Mouse (Mus musculus): ENCODE measurements around the gene Ccdc14. TPM values are rescaled to one million over a fixed set of nuclear protein-coding genes. Genes with fewer than 3 reads are reported as not detected.
"Not testable (repeated sequence)": the region's sequence is repeated elsewhere in the genome, so short reads cannot be mapped to it uniquely, and the experiment has no call there.

Ccdc14 gene
- total and polyA plus RNA-seq, 3 experiments, result 6.5 to 8.2 TPM; not detected in 1

DNA sequence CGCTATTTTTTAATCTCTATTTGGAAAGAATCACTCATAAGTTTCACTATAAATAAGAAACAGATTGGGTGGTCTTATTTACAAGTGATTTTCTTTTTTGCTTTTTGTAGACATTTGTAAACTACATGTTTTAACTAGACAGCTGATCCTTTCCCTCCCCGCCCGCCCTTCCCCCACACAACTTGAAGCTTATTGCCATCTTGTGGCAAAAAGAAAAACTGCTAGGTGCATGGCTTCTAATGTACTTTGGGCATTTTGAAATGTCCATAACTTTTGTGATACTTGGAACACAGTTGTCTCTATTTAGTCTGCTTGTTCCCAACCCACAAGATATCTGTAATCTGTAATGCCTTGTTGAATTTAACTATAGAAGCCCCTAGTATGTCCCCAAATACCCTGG lies 21.1 kb downstream of the Ccdc14 start:
- no peak for TF ChIP-seq MAFK (IDR thresholded peaks at IDR 0.05; ENCODE audit: borderline replicate concordance, low read depth, low read length)
- no peak for TF ChIP-seq MEF2A (IDR thresholded peaks at IDR 0.05; ENCODE audit: extremely low read depth, insufficient replicate concordance, low read depth, low read length, poor library complexity, severe bottlenecking)
- no peak for TF ChIP-seq GABPA (IDR thresholded peaks at IDR 0.05; ENCODE audit: low read depth, low read length)
- TF ChIP-seq RAD21 (IDR thresholded peaks at IDR 0.05; ENCODE audit: low read depth, low read length), result peak; percentile 9
- TF ChIP-seq NELFE (IDR thresholded peaks at IDR 0.05; ENCODE audit: low read depth, low read length), result no peak
- no peak for TF ChIP-seq ETS1 (IDR thresholded peaks at IDR 0.05; ENCODE audit: low read depth, low read length)
- no peak for TF ChIP-seq ZKSCAN1 (IDR thresholded peaks at IDR 0.05; ENCODE audit: low read depth, low read length)
- no peak for TF ChIP-seq MAZ (IDR thresholded peaks at IDR 0.05; ENCODE audit: low read depth, low read length)
- TF ChIP-seq UBTF (IDR thresholded peaks at IDR 0.05; ENCODE audit: borderline replicate concordance, insufficient read depth, low read depth, low read length), result no peak
- TF ChIP-seq TCF12 (IDR thresholded peaks at IDR 0.05; ENCODE audit: low read depth, low read length), result no peak
- peak; percentile 24 to 56 (median 52); a peak in 4 of 6 replicates for TF ChIP-seq CTCF (IDR thresholded peaks at IDR 0.05 in 2 of 3, conservative IDR thresholded peaks at IDR 0.05 in 1 of 3; ENCODE audit: control insufficient read depth in 1 of 3, insufficient read depth in 1 of 3, low read depth in 2 of 3, low read length in 3 of 3, poor library complexity in 1 of 3, severe bottlenecking in 1 of 3)
- no peak for TF ChIP-seq POLR2AphosphoS5 (IDR thresholded peaks at IDR 0.05; ENCODE audit: borderline replicate concordance, low read depth, low read length)
- no peak for TF ChIP-seq MYC (IDR thresholded peaks at IDR 0.05; ENCODE audit: low read depth, low read length)
- TF ChIP-seq USF2 (IDR thresholded peaks at IDR 0.05; ENCODE audit: borderline replicate concordance in 1 of 2, insufficient read depth in 1 of 2, low read depth in 1 of 2, low read length in 2 of 2), result no peak
- TF ChIP-seq BHLHE40 (IDR thresholded peaks at IDR 0.05; ENCODE audit: borderline replicate concordance, low read depth, low read length), result 0 out of 2 replicates have a peak, but pooled peaks have one; percentile 30
- TF ChIP-seq SMC3 (IDR thresholded peaks at IDR 0.05; ENCODE audit: low read depth, low read length), result peak; percentile 56
- H3K9me3 ChIP-seq (replicated peaks; ENCODE audit: insufficient read depth, low read length), result no peaks in the 10 kb centered on the region
- no peaks in the 10 kb centered on the region for H3K27me3 ChIP-seq (ENCODE audit: control insufficient read depth in 1 of 2, insufficient read depth in 2 of 2, low read length in 2 of 2)
- no peaks in the 10 kb centered on the region for H3K79me2 ChIP-seq (ENCODE audit: control insufficient read depth, insufficient read depth, low read length, poor library complexity)
- H3K9ac ChIP-seq (ENCODE audit: control insufficient read depth, low read depth, low read length, poor library complexity, severe bottlenecking), result no peak overlapping the region
- no peak overlapping the region for H3K27ac ChIP-seq (ENCODE audit: control insufficient read depth, low read depth, low read length)
- H3K4me3 ChIP-seq (ENCODE audit: control insufficient read depth in 1 of 2, insufficient read depth in 1 of 2, low read depth in 2 of 2, low read length in 2 of 2), result no peak overlapping the region
- H3K4me1 ChIP-seq (ENCODE audit: control insufficient read depth in 1 of 2, insufficient read depth in 2 of 2, low read length in 2 of 2), result no peaks in the 10 kb centered on the region
- peak; percentile 43 for DNase-seq (ENCODE audit: low read depth, low spot score)
- peaks cover 0 to 4% of the 10 kb centered on the region in 2 experiments; a peak in 2 of 4 replicates for H3K36me3 ChIP-seq (ENCODE audit: control insufficient read depth in 1 of 2, insufficient read depth in 2 of 2, low read length in 2 of 2)

DNA sequence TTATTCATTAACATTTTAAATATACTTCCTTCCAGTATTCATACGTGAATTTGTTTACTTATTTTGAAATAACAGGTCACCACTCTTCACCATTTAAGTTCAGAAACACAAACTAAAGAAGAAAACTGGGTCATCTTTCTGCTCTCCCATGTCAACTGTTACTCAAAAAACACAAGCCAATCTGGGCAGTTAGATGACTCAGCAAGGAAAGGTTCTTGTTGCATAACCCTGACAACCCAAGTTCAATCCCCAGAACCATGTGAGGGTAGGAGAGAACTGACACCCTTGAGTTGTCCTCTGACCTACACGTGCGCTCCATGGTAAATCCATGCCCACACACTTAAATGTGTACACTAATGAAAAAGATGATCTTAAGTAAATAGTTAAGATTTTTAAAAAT lies 34.7 kb downstream of the Ccdc14 start:
- Histone ChIP-seq H3K4me1 (ENCODE audit: control insufficient read depth in 1 of 2, insufficient read depth in 2 of 2, low read length in 2 of 2) (no peaks in the 10 kb centered on the region), H3K27ac (ENCODE audit: control insufficient read depth, low read depth, low read length) (no peak overlapping the region), H3K36me3 (ENCODE audit: control insufficient read depth in 1 of 2, insufficient read depth in 2 of 2, low read length in 2 of 2) (no peaks in the 10 kb centered on the region), H3K27me3 (ENCODE audit: control insufficient read depth in 1 of 2, insufficient read depth in 2 of 2, low read length in 2 of 2) (no peaks in the 10 kb centered on the region), H3K9ac (ENCODE audit: control insufficient read depth, low read depth, low read length, poor library complexity, severe bottlenecking) (no peak overlapping the region), H3K79me2 (ENCODE audit: control insufficient read depth, insufficient read depth, low read length, poor library complexity) (no peaks in the 10 kb centered on the region), H3K9me3 (replicated peaks; ENCODE audit: insufficient read depth, low read length) (no peaks in the 10 kb centered on the region), H3K4me3 (ENCODE audit: control insufficient read depth in 1 of 2, insufficient read depth in 1 of 2, low read depth in 2 of 2, low read length in 2 of 2) (no peak overlapping the region)
- TF ChIP-seq RCOR1 (IDR thresholded peaks at IDR 0.05; ENCODE audit: low read depth, low read length) (no peak), UBTF (IDR thresholded peaks at IDR 0.05; ENCODE audit: borderline replicate concordance, insufficient read depth, low read depth, low read length) (no peak), TCF12 (IDR thresholded peaks at IDR 0.05; ENCODE audit: low read depth, low read length) (no peak)
- DNase-seq (ENCODE audit: low read depth, low spot score), result no peak

DNA sequence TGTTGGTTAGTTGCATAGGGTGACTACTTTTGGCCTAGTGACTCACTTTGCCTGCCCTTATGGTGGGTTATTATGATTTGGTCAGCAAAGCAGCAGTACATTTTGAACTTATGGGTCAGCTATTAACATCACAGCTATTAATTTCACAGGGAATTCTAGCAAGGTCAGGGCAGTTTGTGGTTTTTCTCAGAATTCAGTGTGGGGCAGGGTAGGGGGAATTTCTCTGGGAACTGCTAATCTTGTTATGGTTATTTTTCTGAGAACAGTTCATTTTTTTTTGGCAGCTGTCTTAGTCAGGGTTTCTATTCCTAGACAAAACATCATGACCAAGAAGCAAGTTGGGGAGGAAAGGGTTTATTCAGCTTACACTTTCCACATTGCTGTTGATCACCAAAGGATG lies 38.2 kb downstream of the Ccdc14 start:
- H3K4me1 ChIP-seq (ENCODE audit: control insufficient read depth in 1 of 2, insufficient read depth in 2 of 2, low read length in 2 of 2); H3K27ac ChIP-seq (ENCODE audit: control insufficient read depth, low read depth, low read length); H3K36me3 ChIP-seq (ENCODE audit: control insufficient read depth in 1 of 2, insufficient read depth in 2 of 2, low read length in 2 of 2); H3K9me3 ChIP-seq (replicated peaks; ENCODE audit: insufficient read depth, low read length); H3K27me3 ChIP-seq (ENCODE audit: control insufficient read depth in 1 of 2, insufficient read depth in 2 of 2, low read length in 2 of 2); DNase-seq (ENCODE audit: low read depth, low spot score); H3K9ac ChIP-seq (ENCODE audit: control insufficient read depth, low read depth, low read length, poor library complexity, severe bottlenecking); H3K79me2 ChIP-seq (ENCODE audit: control insufficient read depth, insufficient read depth, low read length, poor library complexity); H3K4me3 ChIP-seq (ENCODE audit: control insufficient read depth in 1 of 2, insufficient read depth in 1 of 2, low read depth in 2 of 2, low read length in 2 of 2): not testable (repeated sequence)

Data from MEL (cell line).